Mouse (Mus musculus): Measurements from ENCODE around the gene Dock10.
"Not testable (repeated sequence)": the region's sequence is repeated elsewhere in the genome, so short reads cannot be mapped to it uniquely, and the experiment has no call there.

Gene Dock10

DNA sequence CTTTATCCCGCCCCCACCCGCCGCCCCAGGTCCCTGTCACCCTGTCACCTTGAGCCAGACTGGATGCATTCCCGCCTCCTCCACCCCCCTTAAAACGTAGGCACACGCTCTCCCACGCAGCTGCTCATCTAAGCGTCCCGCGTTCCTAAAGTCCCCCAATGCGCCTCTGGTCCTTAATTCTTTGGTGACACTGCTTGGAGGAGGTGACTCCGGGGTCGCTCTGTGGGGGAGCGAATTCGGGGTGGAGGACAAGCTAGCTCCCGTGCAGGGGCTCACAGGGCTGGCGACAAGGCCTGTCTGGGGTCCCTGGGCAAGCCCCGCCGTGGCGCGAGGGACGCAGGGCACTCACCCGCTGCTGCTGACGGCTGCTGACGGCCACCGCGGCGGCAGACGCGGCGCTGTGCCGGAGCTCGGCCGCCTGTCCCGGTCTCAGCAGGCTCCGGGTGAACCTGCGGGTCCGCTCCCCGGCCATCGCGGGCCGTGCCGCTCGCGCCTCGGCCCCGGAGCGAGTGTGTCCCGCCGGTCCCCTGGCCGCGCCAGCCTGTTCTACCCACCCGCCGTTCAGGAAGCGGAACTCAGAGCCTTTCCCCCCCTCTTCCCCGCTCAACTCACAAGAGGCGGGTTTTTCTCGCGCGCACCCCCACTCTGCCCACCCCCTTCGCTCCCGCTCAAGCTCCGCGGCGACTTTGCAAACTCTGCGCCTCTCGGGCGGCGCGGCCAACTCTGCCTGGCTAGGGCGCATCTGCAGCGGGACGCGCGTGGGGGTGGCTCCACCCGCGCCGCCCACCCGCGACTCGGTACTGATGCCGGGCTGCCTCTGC, at the start of gene Dock10:
Gene Dock10 (minus strand): TSS at position 551 of the 821 bp plus-strand sequence.
- peak; percentile 11 to 17 for DNase-seq

DNA sequence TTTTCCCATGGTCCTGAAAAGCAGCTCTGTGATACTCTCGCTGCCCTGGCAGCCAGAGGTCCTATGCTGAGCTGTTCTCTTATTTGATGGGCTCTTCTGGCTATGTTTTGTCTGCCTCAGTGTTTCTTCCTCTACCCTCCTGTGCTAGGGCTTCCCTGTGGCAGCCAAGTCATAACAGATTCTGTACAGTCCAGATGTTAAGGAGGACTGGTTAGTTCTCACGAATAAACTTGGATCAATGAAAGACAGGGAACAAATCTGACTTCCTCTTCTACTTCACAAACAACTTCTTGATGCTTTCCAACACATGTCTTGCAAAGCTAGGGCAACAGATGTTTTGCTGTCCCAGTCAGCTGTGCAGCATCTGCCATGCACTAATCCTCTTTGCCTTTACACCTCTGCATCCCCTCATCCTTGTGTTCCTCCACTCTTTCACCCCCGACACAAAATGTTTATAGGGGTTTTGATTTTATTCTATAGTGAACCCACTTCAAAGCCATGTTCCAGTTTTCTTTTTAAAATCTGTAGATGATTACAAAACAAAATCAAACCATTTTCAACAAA, 48.6 kb upstream of the Dock10 start:
- no peak for DNase-seq

DNA sequence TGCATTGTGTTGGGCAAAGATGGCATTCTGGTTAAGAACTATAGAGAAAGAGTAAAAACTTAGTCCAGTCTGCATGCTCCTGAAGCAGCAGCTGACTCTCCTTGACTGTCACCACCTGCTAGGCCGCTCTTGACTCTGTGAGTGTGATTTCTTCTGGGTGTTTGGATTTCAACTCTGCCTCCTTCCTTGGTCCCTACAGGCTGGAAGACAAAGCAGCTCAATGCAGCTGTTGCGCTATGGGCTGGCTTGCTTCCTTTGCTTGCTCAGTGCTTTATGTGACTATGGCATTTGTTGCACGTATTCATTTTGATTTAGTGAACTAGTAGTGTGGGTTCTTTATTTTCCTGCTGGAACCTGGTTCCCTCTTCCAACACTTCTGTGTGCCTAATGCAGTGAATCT, 43.7 kb upstream of the Dock10 start:
- DNase-seq: no peak

GRCm38 (mm10) chr1:80785066-80785779, 26.9 kb upstream of the Dock10 start:
- no peak for DNase-seq

GRCm38 (mm10) chr1:80784155-80784554, 25.8 kb upstream of the Dock10 start:
- no peak for DNase-seq

DNA sequence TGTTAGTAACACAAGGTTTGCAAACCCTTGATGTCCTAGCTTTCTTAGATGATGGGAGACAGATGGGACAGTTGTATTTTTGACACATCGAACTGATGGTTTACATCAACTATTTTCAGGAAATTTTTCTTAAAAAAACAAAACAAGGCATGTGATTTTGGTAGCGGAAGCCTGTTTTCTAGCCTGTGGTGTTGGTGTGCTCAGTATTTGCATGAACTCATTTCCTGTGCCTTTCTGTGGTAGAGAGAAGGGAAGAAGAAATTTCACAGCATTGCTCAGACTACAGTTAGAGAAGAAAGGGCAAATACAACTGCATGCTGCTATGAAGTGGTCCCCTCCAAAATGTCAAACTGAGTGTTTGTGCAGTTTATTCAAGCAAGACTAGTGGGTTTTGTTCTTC, 7.2 kb upstream of the Dock10 start:
- no peak for DNase-seq

- no peak for DNase-seq
Observed at GRCm38 (mm10) chr1:80763042-80763950, 5.0 kb upstream of the Dock10 start.

- no peak for DNase-seq
Observed at GRCm38 (mm10) chr1:80758798-80759184, 464 bp upstream of the Dock10 start.

GRCm38 (mm10) chr1:80757650-80757976, 714 bp downstream of the Dock10 start:
- DNase-seq: no peak

DNA sequence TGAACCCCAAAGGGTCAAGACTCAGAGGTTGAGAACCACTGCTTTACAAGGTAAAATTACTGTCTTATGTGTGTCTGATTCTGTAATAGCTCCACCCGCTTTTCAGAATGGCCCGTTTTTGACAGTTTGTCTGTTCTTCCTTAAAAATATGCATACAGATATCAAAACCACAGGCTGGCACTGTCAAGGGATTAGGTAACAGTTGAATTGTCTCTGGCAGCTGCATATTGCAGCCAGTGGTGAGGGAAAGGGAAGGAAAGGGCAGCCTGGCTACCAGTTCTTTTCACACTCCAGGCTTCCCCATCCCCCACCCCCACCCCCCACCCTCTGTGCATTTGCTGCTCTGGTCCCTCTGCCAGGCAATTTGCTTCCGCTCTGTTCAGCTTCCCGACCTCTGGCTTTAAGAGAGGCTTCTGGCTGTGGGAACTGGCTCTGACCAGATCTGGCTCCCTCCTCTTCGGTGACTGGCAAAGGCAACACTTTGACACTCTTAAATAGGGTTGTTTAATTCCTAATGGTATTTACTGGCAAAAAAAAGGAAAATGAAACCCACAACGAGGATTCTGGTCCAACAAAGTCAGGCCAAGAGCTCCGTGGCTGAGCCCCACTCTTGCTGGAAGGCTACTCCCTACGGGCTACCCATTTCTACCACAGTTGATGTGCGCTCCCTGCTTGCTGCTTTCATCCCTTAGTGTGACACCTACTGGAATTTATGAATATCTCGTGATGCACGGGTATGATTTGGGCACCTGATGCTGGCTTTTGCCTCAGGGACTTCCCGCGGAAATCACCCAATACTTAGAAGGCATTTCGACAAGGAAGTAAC, 1.3 kb downstream of the Dock10 start:
- peak; percentile 9 for DNase-seq

DNA sequence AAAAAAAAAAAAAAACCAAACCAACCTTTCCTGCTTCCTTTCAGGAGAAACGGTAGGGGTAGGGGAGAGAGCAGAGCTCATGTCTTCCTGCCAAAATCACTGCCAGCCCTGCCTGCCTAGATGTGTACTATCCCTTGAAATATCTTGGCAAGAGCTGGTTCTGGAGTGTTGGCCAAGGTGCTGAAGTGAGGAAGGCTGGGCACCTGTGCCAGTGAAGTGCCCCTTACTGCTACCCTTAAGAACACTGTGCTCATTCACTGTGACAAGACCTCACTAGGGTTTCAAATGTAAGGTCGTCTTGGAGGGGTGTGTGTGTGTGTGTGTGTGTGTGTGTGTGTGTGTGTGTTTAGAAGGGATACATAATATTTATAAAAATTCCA, 2.3 kb downstream of the Dock10 start:
- DNase-seq: peak in 1 of 2 experiments; percentile 4

GRCm38 (mm10) chr1:80755296-80756059, 2.8 kb downstream of the Dock10 start:
- DNase-seq: no peak

DNA sequence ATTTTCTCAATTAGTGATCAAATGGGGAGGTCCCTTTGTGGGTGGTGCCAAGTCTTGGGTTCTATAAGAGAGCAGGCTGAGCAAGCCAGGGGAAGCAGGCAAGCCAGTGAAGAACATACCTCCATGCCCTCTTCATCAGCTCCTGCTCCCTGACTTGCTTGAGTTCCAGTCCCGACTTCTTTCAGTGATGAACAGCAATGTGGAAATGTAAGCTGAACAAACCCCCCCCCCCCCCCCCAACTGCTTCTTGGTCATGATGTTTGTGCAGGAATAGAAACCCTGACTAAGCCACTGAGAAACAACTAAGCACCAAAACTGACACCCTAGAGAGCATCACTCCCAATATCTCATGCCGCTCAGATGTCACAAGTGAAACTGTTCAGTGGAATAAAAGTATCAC, 9.2 kb downstream of the Dock10 start:
- DNase-seq: not testable (repeated sequence)

DNA sequence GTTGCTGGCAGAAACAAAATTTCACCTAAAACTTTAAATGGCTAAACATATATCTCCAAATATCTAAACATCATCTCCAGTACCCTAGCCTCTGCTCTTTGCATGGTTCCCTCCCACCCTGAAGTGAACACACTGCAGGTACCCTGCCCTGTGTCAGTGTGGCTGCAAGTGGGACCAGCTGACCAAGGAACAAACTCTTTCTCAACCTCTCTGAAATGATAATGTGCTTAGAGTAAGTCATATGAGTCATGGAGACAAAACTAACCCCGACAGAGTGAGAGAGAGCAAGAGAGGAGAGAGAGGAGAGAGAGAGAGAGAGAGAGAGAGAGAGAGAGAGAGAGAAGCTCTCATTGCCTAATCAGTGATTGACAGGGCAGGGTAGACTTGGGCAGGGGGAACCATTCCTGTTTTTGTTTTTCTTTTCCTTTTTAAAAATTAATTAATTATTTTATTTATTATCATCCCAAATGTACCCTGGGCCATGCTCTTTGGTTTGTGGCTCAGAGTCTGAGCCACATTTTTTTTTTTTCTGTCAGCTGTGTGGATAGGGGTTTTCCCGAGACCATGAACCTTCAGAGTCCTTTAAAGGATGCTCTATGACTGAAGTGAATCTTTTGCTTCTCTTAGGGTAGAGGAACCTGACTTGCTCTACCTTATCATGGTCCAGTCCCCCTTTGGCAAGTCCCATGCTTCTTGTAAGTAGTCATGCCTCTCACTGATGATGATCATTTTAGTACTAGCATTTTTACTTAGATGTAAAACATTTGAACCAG, 11.4 kb downstream of the Dock10 start:
- DNase-seq: no peak

DNA sequence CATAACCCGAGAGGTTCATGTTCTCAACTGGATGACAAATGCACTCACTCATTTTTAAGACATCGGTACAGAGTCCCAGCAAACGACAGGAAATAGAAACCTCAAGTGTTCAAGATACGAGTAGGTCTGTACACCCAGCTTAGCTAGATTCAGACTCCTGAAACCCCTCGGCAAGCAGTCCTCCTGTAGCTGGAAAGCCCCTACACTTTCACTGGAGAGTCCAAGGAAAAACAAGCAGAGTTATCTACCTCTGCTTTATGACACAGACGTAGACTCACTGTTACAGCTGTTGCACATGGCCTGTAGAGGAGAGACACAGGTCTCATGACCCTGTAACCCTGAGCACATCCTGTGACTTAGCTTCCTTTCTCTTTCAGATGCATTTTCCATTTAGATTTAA, 12.1 kb downstream of the Dock10 start:
- no peak for DNase-seq

GRCm38 (mm10) chr1:80739472-80739871, 18.9 kb downstream of the Dock10 start:
- DNase-seq: no peak

DNA sequence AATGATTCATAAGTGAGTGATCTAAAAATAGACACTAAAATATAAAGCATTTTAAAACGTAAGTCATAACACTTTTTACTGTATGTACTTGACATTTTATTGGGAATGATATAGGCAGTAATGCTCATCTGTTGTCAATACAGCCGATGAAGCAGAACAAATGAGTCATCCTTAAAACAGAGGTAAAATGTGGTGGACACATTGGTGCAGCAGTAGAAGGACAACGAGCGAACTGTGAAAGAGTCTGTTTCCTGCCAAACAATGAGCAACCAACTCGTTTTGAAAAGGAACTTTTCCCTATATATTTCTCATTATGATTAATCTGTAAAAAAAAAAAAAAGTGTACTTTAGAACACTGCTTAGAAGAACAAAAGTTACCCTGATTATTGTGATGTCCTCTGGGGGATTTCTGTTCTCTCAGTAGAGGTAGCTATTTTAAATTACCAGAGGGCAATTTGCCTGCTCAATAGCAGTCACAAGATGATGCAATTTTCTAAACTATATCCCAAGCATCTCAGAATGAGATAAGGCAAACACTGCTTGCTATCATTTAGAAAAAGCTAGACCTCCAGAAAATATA, 20.4 kb downstream of the Dock10 start:
- DNase-seq: no peak

- DNase-seq: no peak
Observed at GRCm38 (mm10) chr1:80730582-80730981, 27.7 kb downstream of the Dock10 start.

GRCm38 (mm10) chr1:80730174-80730573, 28.2 kb downstream of the Dock10 start:
- no peak for DNase-seq

DNA sequence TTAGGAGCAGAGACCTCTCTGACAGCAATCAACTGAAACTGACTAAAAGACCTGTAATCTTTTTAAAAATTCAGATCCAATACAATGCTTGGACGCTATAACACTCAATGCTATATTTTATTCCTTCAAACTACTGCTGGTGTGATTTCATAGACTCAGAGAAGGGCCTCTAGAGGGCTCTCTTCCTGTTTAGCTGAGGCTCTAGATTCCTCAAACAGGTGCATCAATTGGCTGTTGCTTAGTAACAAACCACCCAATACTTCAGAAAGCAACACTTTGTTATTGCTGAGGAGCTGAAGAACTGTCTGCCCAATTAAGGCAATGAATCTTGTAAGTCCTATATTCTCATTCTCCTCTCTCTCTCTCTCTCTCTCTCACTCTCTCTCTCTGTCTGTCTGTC, 30.1 kb downstream of the Dock10 start:
- DNase-seq: no peak

Data from cerebellum, postnatal 36 days (tissue).